Mouse (Mus musculus) stomach, embryonic 15.5 days (tissue): ENCODE measurements around the gene Pigh. TPM values are rescaled to one million over a fixed set of nuclear protein-coding genes. Genes with fewer than 3 reads are reported as not detected.

ENCODE experiments used
- ATAC-seq: fragments of 200-750 bp; cut with Nextera tagmentation; 2 replicates; pipeline ENCODE4 v1.8.0; 2017; ENCODE audit warnings: low read depth, moderate number of reproducible peaks, moderate TSS enrichment; ENCODE audit not compliant: insufficient read depth, low FRiP score
- H3K27ac ChIP-seq: fragments of 300-500 bp; sonication (generic); 2 replicates; pipeline ENCODE4 v1.5.1; 2015; ENCODE audit warnings: mild to moderate bottlenecking, inconsistent platforms
- H3K27me3 ChIP-seq: fragments of 300-500 bp; sonication (generic); replicated peaks from 2 replicates; pipeline ENCODE4 v1.6.1; 2015; ENCODE audit warnings: inconsistent platforms
- H3K36me3 ChIP-seq: fragments of 300-500 bp; sonication (generic); 2 replicates; pipeline ENCODE4 v1.6.1; 2015; ENCODE audit warnings: inconsistent platforms
- H3K4me1 ChIP-seq: fragments of 300-500 bp; sonication (generic); 2 replicates; pipeline ENCODE4 v1.6.1; 2015; ENCODE audit warnings: inconsistent platforms
- H3K4me2 ChIP-seq: fragments of 300-500 bp; sonication (generic); 2 replicates; pipeline ENCODE4 v1.6.1; 2015; ENCODE audit warnings: mild to moderate bottlenecking, inconsistent platforms
- H3K4me3 ChIP-seq: fragments of 300-500 bp; sonication (generic); replicated peaks from 2 replicates; pipeline ENCODE4 v1.5.1; 2015; ENCODE audit warnings: inconsistent platforms
- H3K9ac ChIP-seq: fragments of 300-500 bp; sonication (generic); 2 replicates; pipeline ENCODE4 v1.6.1; 2015; ENCODE audit warnings: inconsistent platforms
- H3K9me3 ChIP-seq: fragments of 300-500 bp; sonication (generic); 2 replicates; pipeline ENCODE4 v1.6.1; 2016; ENCODE audit warnings: inconsistent platforms
- WGBS: fragments of 180-500 bp; shearing (Covaris S2); methylation state at CpG from one replicate; pipeline ENCODE4 v1.1.7; 2015; 5-methylcytosine and 5-hydroxymethylcytosine counted together
- polyA plus RNA-seq: library from polyadenylated mRNA; unstranded; fragments of >200 nt; fragmentation: Nextera tagmentation; extraction: Ambion mirVana; gene quantifications from 2 replicates; pipeline ENCODE4 v1.2.1, GENCODE M21; 2015

Gene Pigh
- polyA plus RNA-seq, 1 experiment from 2014 or later = 33.0 TPM

DNA sequence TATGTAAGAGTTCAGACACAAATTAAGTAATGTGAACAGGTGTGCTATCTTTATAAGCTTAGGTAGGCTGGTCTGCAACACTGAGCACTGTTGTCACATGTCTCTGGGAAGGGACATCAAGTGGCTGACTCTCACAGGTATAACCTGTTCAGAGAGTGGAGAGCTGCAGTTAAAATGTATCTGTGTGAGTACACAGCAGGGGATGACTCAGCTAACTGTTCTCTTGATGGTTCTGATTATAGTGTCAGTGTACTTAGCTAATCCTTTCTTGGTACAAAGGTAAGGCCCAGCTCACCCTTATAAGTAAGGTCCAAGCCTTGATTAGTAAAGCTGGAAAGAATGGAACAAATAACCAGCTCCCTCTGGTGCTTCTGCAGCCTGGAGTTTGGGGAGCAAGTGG, 48.0 kb downstream of the Pigh start:
- no peaks in the 10 kb centered on the region for H3K4me1 ChIP-seq
- no peak overlapping the region for H3K9ac ChIP-seq
- H3K36me3 ChIP-seq = no peaks in the 10 kb centered on the region
- H3K9me3 ChIP-seq = no peaks in the 10 kb centered on the region
- 0 out of 2 replicates have a peak overlapping the region, but pooled peaks have one; percentile 42 for H3K27ac ChIP-seq
- no peak overlapping the region for H3K4me3 ChIP-seq
- no peak overlapping the region for H3K4me2 ChIP-seq
- ATAC-seq = peak; percentile 71
- H3K27me3 ChIP-seq = no peaks in the 10 kb centered on the region

DNA sequence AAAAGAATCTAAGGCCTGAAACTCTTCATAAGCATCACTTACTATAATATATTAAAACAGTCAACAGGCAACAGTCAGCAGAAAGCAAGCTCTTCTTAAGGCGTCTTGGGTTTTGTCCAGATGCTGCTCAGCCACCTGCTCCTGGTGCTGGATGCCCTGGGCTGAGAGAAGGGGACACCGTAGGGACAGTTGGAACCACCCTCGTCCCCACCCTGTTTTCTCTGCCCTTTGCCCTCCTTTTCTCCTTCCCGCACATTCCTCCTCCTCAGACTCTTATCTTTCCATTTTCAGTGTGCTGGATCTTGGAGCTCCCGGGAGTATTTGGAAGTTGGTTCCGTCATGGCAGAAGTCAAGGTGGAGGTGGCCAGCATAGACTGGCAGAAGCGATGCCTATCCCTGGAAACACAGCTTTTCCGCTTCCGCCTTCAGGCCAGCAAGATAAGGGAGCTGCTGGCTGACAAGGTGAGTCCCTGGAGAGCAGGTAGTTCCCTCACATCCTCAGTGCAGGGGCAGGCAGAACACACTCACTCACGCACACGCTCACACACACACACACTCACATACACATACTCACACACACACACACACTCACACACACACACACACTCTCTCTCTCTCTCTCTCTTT, 49.1 kb downstream of the Pigh start:
- Histone ChIP-seq H3K9ac (no peak overlapping the region), H3K27ac (no peak overlapping the region), H3K27me3 (no peaks in the 10 kb centered on the region), H3K36me3 (no peaks in the 10 kb centered on the region), H3K4me2 (no peak overlapping the region), H3K4me1 (no peaks in the 10 kb centered on the region), H3K9me3 (no peaks in the 10 kb centered on the region), H3K4me3 (no peak overlapping the region)
- ATAC-seq = no peak
- 74% methylated on average over 11 of the region's 11 CpGs for WGBS

DNA sequence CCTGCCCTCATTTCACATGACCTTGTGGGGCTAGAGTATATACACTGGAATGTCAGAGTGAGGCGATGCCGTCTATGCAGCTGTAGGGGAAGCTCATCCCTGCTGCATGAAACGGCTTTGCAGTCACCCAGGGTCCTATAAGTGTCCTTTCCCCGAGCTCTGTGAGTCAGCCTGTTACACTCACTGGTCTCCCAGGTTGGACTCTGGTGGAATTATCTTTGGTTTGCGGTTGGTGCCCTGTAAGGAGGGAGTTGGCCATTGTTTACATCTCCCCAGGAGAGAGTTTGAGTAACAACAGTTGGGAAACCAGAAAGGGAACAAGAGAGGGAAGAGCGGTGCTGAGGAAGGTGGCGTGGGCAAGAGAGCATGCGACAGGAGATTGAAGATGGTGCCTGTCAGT, 49.7 kb downstream of the Pigh start:
- no peak overlapping the region for H3K27ac ChIP-seq

DNA sequence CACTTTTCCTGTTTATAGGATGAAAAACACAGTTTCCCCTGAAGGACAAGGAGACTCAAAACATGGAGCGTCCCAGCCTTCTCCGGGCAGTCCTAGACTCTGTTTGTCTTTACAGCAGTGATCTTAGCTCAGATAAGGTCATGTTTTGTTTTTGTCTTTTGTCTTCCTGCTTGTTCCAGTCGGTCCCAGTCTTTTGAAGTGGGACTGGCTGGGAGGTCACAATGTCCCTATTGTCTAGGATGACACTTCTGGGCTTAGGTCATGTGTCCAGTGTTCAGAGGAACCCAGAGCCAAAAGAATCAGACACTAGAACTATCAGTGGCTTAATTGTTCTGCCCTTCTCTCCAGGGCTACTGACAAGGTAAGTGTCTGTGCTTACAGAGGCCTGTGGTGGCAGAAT, 54.1 kb downstream of the Pigh start:
- Histone ChIP-seq H3K9ac (no peak overlapping the region), H3K4me1 (no peaks in the 10 kb centered on the region), H3K4me3 (no peak overlapping the region), H3K36me3 (no peaks in the 10 kb centered on the region), H3K4me2 (no peak overlapping the region), H3K27ac (no peak overlapping the region), H3K9me3 (no peaks in the 10 kb centered on the region), H3K27me3 (no peaks in the 10 kb centered on the region)
- WGBS = 42% methylated on average over 3 of the region's 3 CpGs
- no peak for ATAC-seq

More for the DNA sequence above, 49.7 kb downstream of the Pigh start:
- H3K9ac ChIP-seq = no peak overlapping the region
- 49% methylated on average over 8 of the region's 8 CpGs for WGBS
- ATAC-seq = no peak
- H3K4me3 ChIP-seq = no peak overlapping the region
- H3K36me3 ChIP-seq = no peaks in the 10 kb centered on the region
- H3K27me3 ChIP-seq = no peaks in the 10 kb centered on the region
- no peaks in the 10 kb centered on the region for H3K9me3 ChIP-seq
- H3K4me2 ChIP-seq = no peak overlapping the region
- H3K4me1 ChIP-seq = no peaks in the 10 kb centered on the region

DNA sequence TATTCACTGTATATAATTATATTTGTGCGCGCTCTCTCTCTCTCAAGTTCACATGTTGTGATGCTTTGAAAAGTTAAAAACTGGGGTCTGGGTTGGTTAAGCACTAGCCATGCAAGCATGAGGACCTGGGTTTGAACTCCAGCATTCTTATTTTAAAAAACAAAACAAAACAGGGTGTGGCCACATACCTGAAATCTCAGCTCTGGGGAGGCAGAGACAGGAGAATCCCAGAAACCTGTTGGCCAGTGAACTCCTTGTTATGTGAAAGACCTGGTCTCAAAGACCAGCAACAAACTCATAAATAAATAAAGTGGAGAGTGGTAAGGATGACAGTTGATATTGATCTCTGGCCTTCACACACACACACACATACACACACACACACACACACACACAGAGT, 55.1 kb downstream of the Pigh start:
- Histone ChIP-seq H3K4me3 (no peak overlapping the region), H3K9ac (no peak overlapping the region), H3K9me3 (no peaks in the 10 kb centered on the region), H3K36me3 (no peaks in the 10 kb centered on the region), H3K27me3 (no peaks in the 10 kb centered on the region), H3K4me2 (no peak overlapping the region), H3K27ac (no peak overlapping the region), H3K4me1 (no peaks in the 10 kb centered on the region)
- WGBS = 98% methylated on average over 2 of the region's 2 CpGs
- no peak for ATAC-seq

Other genes starting within 250 kb of the Pigh start
- 59.3 and 60.5 TPM in 2 replicates for gene Atp6v1d, start 228.0 kb downstream of the Pigh start, polyA plus RNA-seq
- gene Eif2s1, start 227.8 kb downstream of the Pigh start, polyA plus RNA-seq = 202 and 224 TPM in 2 replicates
- 24.5 and 25.3 TPM in 2 replicates for gene Plek2, start 182.7 kb downstream of the Pigh start, polyA plus RNA-seq
- 6.1 and 6.5 TPM in 2 replicates for gene Tmem229b, start 82.0 kb downstream of the Pigh start, polyA plus RNA-seq
- gene Plekhh1, start 60.5 kb downstream of the Pigh start, polyA plus RNA-seq = 4.9 and 5.5 TPM in 2 replicates
- gene Arg2, start 41.1 kb upstream of the Pigh start, polyA plus RNA-seq = 1.0 and 1.2 TPM in 2 replicates
- gene Vti1b, start 83.0 kb upstream of the Pigh start, polyA plus RNA-seq = 105 and 107 TPM in 2 replicates
- 26.4 and 27.0 TPM in 2 replicates for gene Rdh11, start 102.6 kb upstream of the Pigh start, polyA plus RNA-seq
- 10.8 and 16.4 TPM in 2 replicates for gene Rdh12, start 119.3 kb upstream of the Pigh start, polyA plus RNA-seq
- gene Zfyve26, start 206.7 kb upstream of the Pigh start, polyA plus RNA-seq = 12.0 and 14.1 TPM in 2 replicates
- gene Rad51b, start 207.6 kb upstream of the Pigh start, polyA plus RNA-seq = 8.3 and 8.7 TPM in 2 replicates